Mouse (Mus musculus) stomach, postnatal 0 days (tissue): ENCODE data around the gene Rfx8.

Source experiments
- CTCF ChIP-seq: IDR thresholded peaks from 2 replicates; pipeline ENCODE4 v1.5.1; 2016; ENCODE audit warnings: antibody characterized with exemption, low read depth, mild to moderate bottlenecking, moderate library complexity
- EP300 ChIP-seq: optimal IDR thresholded peaks from 2 replicates; pipeline ENCODE3; 2016; ENCODE audit warnings: antibody characterized with exemption

DNA sequence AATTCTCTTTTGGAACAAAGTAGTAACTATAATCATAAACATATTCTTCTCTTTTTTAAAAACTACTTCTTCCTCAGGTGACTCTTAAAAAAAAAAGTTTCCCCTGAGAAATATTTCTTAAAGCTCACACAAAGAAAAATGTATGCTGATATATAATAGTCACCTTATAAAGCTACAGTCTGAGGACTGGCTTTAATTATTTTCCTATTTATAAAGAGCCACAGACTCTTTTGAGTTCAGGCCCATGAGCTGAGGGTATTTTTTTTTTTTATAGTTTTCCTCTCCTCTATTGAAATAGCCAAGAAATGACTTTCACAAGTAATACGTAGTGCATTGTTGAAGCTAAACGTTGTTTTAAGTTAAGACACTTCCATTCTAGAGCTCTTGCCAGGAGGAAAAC is 611 bp downstream of the Rfx8 start:
- no peak for TF ChIP-seq CTCF
- TF ChIP-seq EP300 = no peak
